Mouse (Mus musculus): ENCODE results near the gene Nipsnap1. TPM values are rescaled to one million over a fixed set of nuclear protein-coding genes. Genes with fewer than 3 reads are reported as not detected.

The Nipsnap1 gene
- polyA plus RNA-seq, 1 experiment from 2014 or later = 79.9 TPM

DNA sequence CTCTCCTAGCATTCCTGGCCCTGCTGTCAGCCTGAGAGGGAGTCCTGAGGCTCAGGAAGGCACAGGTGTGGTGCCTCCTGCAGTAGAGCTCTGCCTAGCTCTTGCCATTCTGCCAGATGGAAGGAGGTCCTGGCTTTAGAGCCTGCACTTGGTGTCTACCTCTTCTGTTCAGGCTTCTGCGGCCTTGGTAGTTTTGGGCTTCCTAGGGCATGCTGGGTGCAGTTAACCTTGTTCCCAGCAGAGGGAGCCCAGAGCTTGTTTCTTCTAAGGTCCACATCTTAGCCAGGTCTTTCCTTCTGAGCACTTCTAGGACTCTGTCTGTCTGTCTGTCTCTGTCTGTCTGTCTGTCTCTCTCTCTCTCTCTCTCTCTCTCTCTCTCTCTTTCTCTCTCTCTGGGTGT lies 42.3 kb downstream of the Nipsnap1 start:
- H3K36me3 ChIP-seq (replicated peaks; ENCODE audit: control insufficient read depth, insufficient read depth, low read depth, low read length) = peaks cover 10% of the 10 kb centered on the region; the same call in 1 of the 2 replicates
- 61% methylated on average over 1 of the region's 1 CpGs for WGBS

GRCm38 (mm10) chr11:4921281-4921680 lies 47.5 kb downstream of the Nipsnap1 start:
- Histone ChIP-seq H3K9me3 (replicated peaks; ENCODE audit: control insufficient read depth, low read length) (no peaks in the 10 kb centered on the region), H3K4me1 (ENCODE audit: control insufficient read depth, insufficient read depth, low read length) (no peaks in the 10 kb centered on the region), H3K27ac (replicated peaks; ENCODE audit: low read depth, low read length) (no peak overlapping the region), H3K36me3 (replicated peaks; ENCODE audit: control insufficient read depth, insufficient read depth, low read depth, low read length) (peaks cover 8% of the 10 kb centered on the region), H3K4me3 (ENCODE audit: low read depth, low read length) (no peak overlapping the region), H3K4me2 (ENCODE audit: low read depth, low read length) (no peak overlapping the region), H3K27me3 (ENCODE audit: control insufficient read depth, insufficient read depth, low read length) (no peaks in the 10 kb centered on the region), H3K9ac (replicated peaks; ENCODE audit: low read length) (no peak overlapping the region)
- no peak for ATAC-seq (replicated peaks; ENCODE audit: insufficient number of reproducible peaks, low FRiP score, low TSS enrichment, low read depth)
- no peak for DNase-seq (ENCODE audit: low spot score)
- 81% methylated on average over 2 of the region's 2 CpGs for whole genome bisulfite sequencing

More for the DNA sequence above, 42.3 kb downstream of the Nipsnap1 start:
- H3K4me2 ChIP-seq (ENCODE audit: low read depth, low read length) = no peak overlapping the region
- no peak for ATAC-seq (replicated peaks; ENCODE audit: insufficient number of reproducible peaks, low FRiP score, low TSS enrichment, low read depth)
- no peak overlapping the region for H3K27ac ChIP-seq (replicated peaks; ENCODE audit: low read depth, low read length)
- no peaks in the 10 kb centered on the region for H3K4me1 ChIP-seq (ENCODE audit: control insufficient read depth, insufficient read depth, low read length)
- H3K9me3 ChIP-seq (replicated peaks; ENCODE audit: control insufficient read depth, low read length) = no peaks in the 10 kb centered on the region
- H3K27me3 ChIP-seq (ENCODE audit: control insufficient read depth, insufficient read depth, low read length) = no peaks in the 10 kb centered on the region
- no peak overlapping the region for H3K9ac ChIP-seq (replicated peaks; ENCODE audit: low read length)
- peak; percentile 77 for DNase-seq (ENCODE audit: low spot score)
- H3K4me3 ChIP-seq (ENCODE audit: low read depth, low read length) = no peak overlapping the region

DNA sequence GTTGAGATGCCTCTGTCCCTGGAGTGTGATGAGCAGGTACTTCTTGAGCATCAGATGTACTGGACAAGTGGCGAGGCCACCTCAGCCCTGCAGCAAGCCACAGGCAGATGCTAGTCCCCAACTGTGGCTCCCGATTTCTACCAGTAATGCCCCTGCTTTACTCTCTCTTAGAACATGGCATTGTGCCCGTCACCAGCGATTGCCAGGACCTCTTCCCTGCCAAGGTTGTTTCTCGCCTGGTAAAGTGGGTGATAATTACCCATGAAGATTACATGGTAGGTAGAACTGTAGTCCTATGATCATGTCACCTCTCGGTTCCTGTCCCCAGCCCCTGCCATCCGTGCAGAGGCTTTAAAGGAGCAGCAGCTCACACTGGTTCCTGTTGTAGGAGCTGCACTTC lies 48.0 kb downstream of the Nipsnap1 start:
- DNase-seq (ENCODE audit: low spot score) (no peak), ATAC-seq (replicated peaks; ENCODE audit: insufficient number of reproducible peaks, low FRiP score, low TSS enrichment, low read depth) (no peak)
- no peak overlapping the region for H3K27ac ChIP-seq (replicated peaks; ENCODE audit: low read depth, low read length)
- H3K36me3 ChIP-seq (replicated peaks; ENCODE audit: control insufficient read depth, insufficient read depth, low read depth, low read length) = peaks cover 8% of the 10 kb centered on the region
- no peak overlapping the region for H3K4me2 ChIP-seq (ENCODE audit: low read depth, low read length)
- no peak overlapping the region for H3K4me3 ChIP-seq (ENCODE audit: low read depth, low read length)
- 85% methylated on average over 7 of the region's 7 CpGs for WGBS
- H3K9me3 ChIP-seq (replicated peaks; ENCODE audit: control insufficient read depth, low read length) = no peaks in the 10 kb centered on the region
- H3K4me1 ChIP-seq (ENCODE audit: control insufficient read depth, insufficient read depth, low read length) = no peaks in the 10 kb centered on the region
- no peaks in the 10 kb centered on the region for H3K27me3 ChIP-seq (ENCODE audit: control insufficient read depth, insufficient read depth, low read length)
- no peak overlapping the region for H3K9ac ChIP-seq (replicated peaks; ENCODE audit: low read length)

DNA sequence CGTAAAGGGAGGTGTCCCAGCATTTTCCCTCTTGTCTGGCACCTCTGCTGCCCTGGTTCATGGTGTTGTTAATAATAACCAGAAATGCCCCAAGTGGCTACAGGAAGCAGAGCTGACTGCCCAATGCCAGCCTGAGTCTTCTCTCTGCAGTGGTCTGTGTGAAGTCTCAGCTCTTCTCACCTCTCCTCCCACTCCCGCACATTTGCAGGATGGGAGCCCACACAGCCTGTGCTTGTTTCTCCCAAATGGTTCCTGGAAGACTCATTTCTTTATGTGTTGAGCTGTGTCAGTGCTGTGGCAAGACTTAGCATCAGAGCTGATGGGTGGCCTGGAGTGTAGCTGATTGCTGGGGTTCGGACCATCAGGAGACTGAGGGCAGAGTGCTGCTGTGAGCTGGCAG lies 53.5 kb downstream of the Nipsnap1 start:
- ATAC-seq (replicated peaks; ENCODE audit: insufficient number of reproducible peaks, low FRiP score, low TSS enrichment, low read depth) (no peak), DNase-seq (ENCODE audit: low spot score) (no peak)
- Histone ChIP-seq H3K36me3 (replicated peaks; ENCODE audit: control insufficient read depth, insufficient read depth, low read depth, low read length) (peaks cover 8% of the 10 kb centered on the region; the same call in 1 of the 2 replicates), H3K4me3 (ENCODE audit: low read depth, low read length) (no peak overlapping the region), H3K9ac (replicated peaks; ENCODE audit: low read length) (no peak overlapping the region), H3K4me2 (ENCODE audit: low read depth, low read length) (no peak overlapping the region), H3K4me1 (ENCODE audit: control insufficient read depth, insufficient read depth, low read length) (no peaks in the 10 kb centered on the region), H3K27me3 (ENCODE audit: control insufficient read depth, insufficient read depth, low read length) (no peaks in the 10 kb centered on the region), H3K9me3 (replicated peaks; ENCODE audit: control insufficient read depth, low read length) (no peaks in the 10 kb centered on the region), H3K27ac (replicated peaks; ENCODE audit: low read depth, low read length) (no peak overlapping the region)
- WGBS = 93% methylated on average over 3 of the region's 3 CpGs

- Histone ChIP-seq H3K9me3 (replicated peaks; ENCODE audit: control insufficient read depth, low read length) (no peaks in the 10 kb centered on the region), H3K36me3 (replicated peaks; ENCODE audit: control insufficient read depth, insufficient read depth, low read depth, low read length) (0 out of 2 replicates have a peak, but pooled peaks cover 3% of the 10 kb centered on the region), H3K4me2 (ENCODE audit: low read depth, low read length) (no peak overlapping the region), H3K4me3 (ENCODE audit: low read depth, low read length) (no peak overlapping the region), H3K27me3 (ENCODE audit: control insufficient read depth, insufficient read depth, low read length) (no peaks in the 10 kb centered on the region), H3K4me1 (ENCODE audit: control insufficient read depth, insufficient read depth, low read length) (no peaks in the 10 kb centered on the region), H3K27ac (replicated peaks; ENCODE audit: low read depth, low read length) (no peak overlapping the region), H3K9ac (replicated peaks; ENCODE audit: low read length) (no peak overlapping the region)
- WGBS = 76% methylated on average over 1 of the region's 1 CpGs
- ATAC-seq (replicated peaks; ENCODE audit: insufficient number of reproducible peaks, low FRiP score, low TSS enrichment, low read depth) (no peak), DNase-seq (ENCODE audit: low spot score) (peak; percentile 23)
These were observed 57.4 kb downstream of the Nipsnap1 start for GRCm38 (mm10) chr11:4931009-4931601.

DNA sequence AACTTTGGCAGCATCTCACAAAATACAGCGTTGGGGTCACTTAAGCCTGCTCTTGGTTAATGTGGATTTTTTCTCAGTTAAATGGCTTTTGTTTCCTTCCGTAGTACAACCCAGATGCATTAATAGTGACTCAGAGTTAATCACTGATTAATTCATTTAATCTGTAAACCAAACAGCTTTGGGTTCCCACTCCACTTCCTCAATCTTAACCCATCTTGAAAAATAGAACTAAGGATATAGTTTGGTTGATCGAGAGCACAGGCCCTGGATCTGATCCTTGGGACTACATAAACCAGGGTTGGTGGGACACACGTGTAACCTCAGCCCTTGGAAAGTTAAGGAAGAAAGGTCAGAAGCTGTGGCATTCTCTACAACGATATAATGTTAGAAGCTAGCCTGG lies 62.5 kb downstream of the Nipsnap1 start:
- H3K4me1 ChIP-seq (ENCODE audit: control insufficient read depth, insufficient read depth, low read length) = no peaks in the 10 kb centered on the region
- WGBS = 79% methylated on average over 5 of the region's 5 CpGs
- no peak for ATAC-seq (replicated peaks; ENCODE audit: insufficient number of reproducible peaks, low FRiP score, low TSS enrichment, low read depth)

More for the DNA sequence above, 62.5 kb downstream of the Nipsnap1 start:
- DNase-seq (ENCODE audit: low spot score) = no peak
- Histone ChIP-seq H3K9ac (replicated peaks; ENCODE audit: low read length) (no peak overlapping the region), H3K27ac (replicated peaks; ENCODE audit: low read depth, low read length) (no peak overlapping the region), H3K36me3 (replicated peaks; ENCODE audit: control insufficient read depth, insufficient read depth, low read depth, low read length) (no peaks in the 10 kb centered on the region), H3K9me3 (replicated peaks; ENCODE audit: control insufficient read depth, low read length) (no peaks in the 10 kb centered on the region), H3K4me2 (ENCODE audit: low read depth, low read length) (no peak overlapping the region), H3K27me3 (ENCODE audit: control insufficient read depth, insufficient read depth, low read length) (no peaks in the 10 kb centered on the region), H3K4me3 (ENCODE audit: low read depth, low read length) (no peak overlapping the region)

Small RNA genes within 50 kb of the gene (microRNA-seq; reads per million reads assigned to microRNA genes)
- gene Mir6918 (ENCODE audit: borderline number of aligned reads) = not detected

Other genes with a start within 250 kb of the Nipsnap1 start
- gene Ascc2, start 236.2 kb upstream of the Nipsnap1 start, polyA plus RNA-seq (2014; fragmentation: Nextera tagmentation; extraction: Ambion mirVana) = 36.6 and 37.0 TPM in 2 replicates
- 564 and 590 TPM in 2 replicates for gene Uqcr10, start 169.6 kb upstream of the Nipsnap1 start, polyA plus RNA-seq (2014; fragmentation: Nextera tagmentation; extraction: Ambion mirVana)
- gene Zmat5, start 169.3 kb upstream of the Nipsnap1 start, polyA plus RNA-seq (2014; fragmentation: Nextera tagmentation; extraction: Ambion mirVana) = 66.4 and 66.6 TPM in 2 replicates
- 0.28 and 0.43 TPM in 2 replicates for gene Cabp7, start 127.2 kb upstream of the Nipsnap1 start, polyA plus RNA-seq (2014; fragmentation: Nextera tagmentation; extraction: Ambion mirVana)
- 52.1 and 52.3 TPM in 2 replicates for gene Nf2, start 24.4 kb upstream of the Nipsnap1 start, polyA plus RNA-seq (2014; fragmentation: Nextera tagmentation; extraction: Ambion mirVana)
- 55.0 and 56.1 TPM in 2 replicates for gene Thoc5, start 21.4 kb downstream of the Nipsnap1 start, polyA plus RNA-seq (2014; fragmentation: Nextera tagmentation; extraction: Ambion mirVana)
- gene Nefh, start 74.1 kb downstream of the Nipsnap1 start, polyA plus RNA-seq (2014; fragmentation: Nextera tagmentation; extraction: Ambion mirVana) = 0.42 and 0.53 TPM in 2 replicates
- gene Ap1b1, start 112.9 kb downstream of the Nipsnap1 start, polyA plus RNA-seq (2014; fragmentation: Nextera tagmentation; extraction: Ambion mirVana) = 46.4 and 54.8 TPM in 2 replicates
- 0.49 and 0.63 TPM in 2 replicates for gene Rasl10a, start 184.2 kb downstream of the Nipsnap1 start, polyA plus RNA-seq (2014; fragmentation: Nextera tagmentation; extraction: Ambion mirVana)
- gene Gas2l1, start 191.4 kb downstream of the Nipsnap1 start, polyA plus RNA-seq (2014; fragmentation: Nextera tagmentation; extraction: Ambion mirVana) = 24.1 and 27.8 TPM in 2 replicates
- gene Rhbdd3, start 225.0 kb downstream of the Nipsnap1 start, polyA plus RNA-seq (2014; fragmentation: Nextera tagmentation; extraction: Ambion mirVana) = 15.3 and 21.4 TPM in 2 replicates
- gene Ewsr1, start 225.3 kb downstream of the Nipsnap1 start, polyA plus RNA-seq (2014; fragmentation: Nextera tagmentation; extraction: Ambion mirVana) = 437 and 443 TPM in 2 replicates